Mouse (Mus musculus): ENCODE measurements around the gene Cst9. TPM values are rescaled to one million over a fixed set of nuclear protein-coding genes. Genes with fewer than 3 reads are reported as not detected.

Cst9 gene
- not detected in 2 replicates for polyA plus RNA-seq (2016; fragmentation: Nextera tagmentation; extraction: Ambion mirVana)

DNA sequence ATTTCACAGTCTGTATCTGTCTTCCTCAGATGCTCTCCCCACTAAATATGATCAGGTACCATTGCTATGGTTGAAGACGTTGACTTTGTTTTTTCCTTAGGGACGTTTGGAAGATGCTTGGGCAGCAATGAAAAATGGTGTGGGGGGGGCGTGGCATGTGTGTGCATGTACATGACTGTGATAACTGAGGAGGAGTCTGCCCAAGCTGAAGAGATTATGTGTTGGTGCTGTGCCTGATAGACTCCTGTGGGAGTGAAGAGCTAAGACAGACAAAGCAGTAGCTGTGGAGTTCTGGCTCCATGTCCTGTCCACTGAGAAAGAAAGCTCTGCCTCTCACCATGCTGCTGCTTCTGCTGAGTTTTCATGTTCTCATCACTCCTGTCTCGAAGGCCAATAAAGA is at the start of gene Cst9:
Cst9 (plus strand) TSS at position 236 of the 400 bp plus-strand sequence.
- no peak for ATAC-seq (ENCODE audit: insufficient number of reproducible peaks, insufficient read depth, low FRiP score, low TSS enrichment)

DNA sequence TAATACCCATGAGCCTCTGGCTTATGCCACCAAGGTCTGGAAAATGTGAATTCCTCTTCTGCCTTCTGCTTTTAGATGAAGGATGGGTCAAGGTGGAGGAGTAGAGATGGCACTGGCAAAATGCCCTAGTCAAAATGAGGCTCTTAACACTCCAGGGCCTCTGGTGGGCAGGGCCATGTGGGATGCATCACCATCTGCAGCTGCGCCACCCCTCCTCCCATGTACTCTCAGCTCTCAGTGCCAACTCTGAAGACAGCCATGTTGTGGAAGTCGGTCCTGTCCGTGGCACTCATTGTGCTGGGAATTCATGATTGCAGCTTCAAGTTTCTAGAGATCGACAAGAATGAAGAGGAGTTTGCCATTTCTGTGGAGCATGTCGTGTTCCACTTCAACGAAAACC is 45.8 kb upstream of the Cst9 start, which contains the start of gene Cst12:
Cst12 (plus strand) TSS at position 220 of the 400 bp plus-strand sequence.
- no peak within 1 kb of the TSS for H3K9ac ChIP-seq
- no peaks in the 10 kb centered on the region for H3K4me1 ChIP-seq
- no peak within 1 kb of the TSS for H3K4me3 ChIP-seq
- no peak within 1 kb of the TSS for H3K27ac ChIP-seq
- no peak for ATAC-seq (ENCODE audit: insufficient number of reproducible peaks, insufficient read depth, low FRiP score, low TSS enrichment)
- WGBS: 92% methylated on average over 6 of the region's 6 CpGs
- H3K27me3 ChIP-seq: no peaks in the 10 kb centered on the region
- no peak within 1 kb of the TSS for H3K4me2 ChIP-seq (replicated peaks)
- H3K36me3 ChIP-seq: no peaks in the 10 kb centered on the region
- H3K9me3 ChIP-seq: no peaks in the 10 kb centered on the region

More for the DNA sequence above, at the start of gene Cst9:
- no peaks in the 10 kb centered on the region for H3K4me1 ChIP-seq
- H3K9me3 ChIP-seq: no peaks in the 10 kb centered on the region
- H3K27me3 ChIP-seq: no peaks in the 10 kb centered on the region
- no peak within 1 kb of the TSS for H3K9ac ChIP-seq
- 69% methylated on average over 4 of the region's 4 CpGs for WGBS
- no peak within 1 kb of the TSS for H3K27ac ChIP-seq
- H3K4me2 ChIP-seq (replicated peaks): no peak within 1 kb of the TSS
- no peaks in the 10 kb centered on the region for H3K36me3 ChIP-seq
- no peak within 1 kb of the TSS for H3K4me3 ChIP-seq

GRCm38 (mm10) chr2:148798485-148798884 is 36.5 kb upstream of the Cst9 start, which contains the start of gene Cst8:
Gene Cst8, plus strand, starts transcription at chr2:148798785.
- Histone ChIP-seq H3K4me2 (replicated peaks) (no peak within 1 kb of the TSS), H3K4me3 (no peak within 1 kb of the TSS), H3K9ac (no peak within 1 kb of the TSS), H3K4me1 (no peaks in the 10 kb centered on the region), H3K36me3 (no peaks in the 10 kb centered on the region), H3K27me3 (no peaks in the 10 kb centered on the region), H3K9me3 (no peaks in the 10 kb centered on the region), H3K27ac (no peak within 1 kb of the TSS)
- WGBS: 69% methylated on average over 1 of the region's 1 CpGs
- ATAC-seq (ENCODE audit: insufficient number of reproducible peaks, insufficient read depth, low FRiP score, low TSS enrichment): no peak

- H3K9ac ChIP-seq: no peak overlapping the region
- H3K27me3 ChIP-seq: no peaks in the 10 kb centered on the region
- H3K9me3 ChIP-seq: no peaks in the 10 kb centered on the region
- no peak overlapping the region for H3K27ac ChIP-seq
- H3K4me2 ChIP-seq (replicated peaks): no peak overlapping the region
- H3K4me1 ChIP-seq: no peaks in the 10 kb centered on the region
- no peaks in the 10 kb centered on the region for H3K36me3 ChIP-seq
- 63% methylated on average over 3 of the region's 3 CpGs for WGBS
- H3K4me3 ChIP-seq: no peak overlapping the region
- ATAC-seq (ENCODE audit: insufficient number of reproducible peaks, insufficient read depth, low FRiP score, low TSS enrichment): no peak
Observed at GRCm38 (mm10) chr2:148801491-148801921, 33.4 kb upstream of the Cst9 start.

- no peaks in the 10 kb centered on the region for H3K4me1 ChIP-seq
- H3K9ac ChIP-seq: no peak overlapping the region
- H3K9me3 ChIP-seq: no peaks in the 10 kb centered on the region
- no peak overlapping the region for H3K4me2 ChIP-seq (replicated peaks)
- H3K27ac ChIP-seq: no peak overlapping the region
- no peaks in the 10 kb centered on the region for H3K36me3 ChIP-seq
- WGBS: 78% methylated on average over 6 of the region's 6 CpGs
- no peak overlapping the region for H3K4me3 ChIP-seq
- ATAC-seq (ENCODE audit: insufficient number of reproducible peaks, insufficient read depth, low FRiP score, low TSS enrichment): no peak
- H3K27me3 ChIP-seq: no peaks in the 10 kb centered on the region
Observed at GRCm38 (mm10) chr2:148806696-148807095, 28.3 kb upstream of the Cst9 start.

DNA sequence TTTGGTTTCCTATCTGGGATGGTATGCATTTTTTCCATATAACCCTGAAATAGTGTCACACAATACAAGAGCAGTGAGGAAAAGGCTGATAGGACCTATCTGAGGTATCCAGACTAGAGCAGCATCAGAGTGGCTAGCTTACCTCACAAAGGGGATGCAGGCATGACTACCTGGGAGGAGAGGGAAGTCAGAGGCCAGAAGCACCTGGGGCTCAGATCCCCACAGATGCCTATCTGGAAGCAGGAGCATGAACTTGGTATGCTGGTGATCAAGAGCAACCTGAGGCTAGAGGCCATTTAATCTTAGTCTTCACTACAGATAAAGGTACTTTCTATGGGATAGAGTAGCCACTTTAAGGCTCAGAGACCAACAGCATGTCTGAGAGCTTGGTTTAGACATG is 15.0 kb upstream of the Cst9 start, which contains the start of gene Cst13:
Cst13 (plus strand) TSS at position 173 of the 400 bp plus-strand sequence.
- Histone ChIP-seq H3K4me1 (no peaks in the 10 kb centered on the region), H3K36me3 (no peaks in the 10 kb centered on the region), H3K4me2 (replicated peaks) (no peak within 1 kb of the TSS), H3K9me3 (no peaks in the 10 kb centered on the region), H3K27me3 (no peaks in the 10 kb centered on the region), H3K4me3 (no peak within 1 kb of the TSS), H3K9ac (no peak within 1 kb of the TSS), H3K27ac (no peak within 1 kb of the TSS)
- ATAC-seq (ENCODE audit: insufficient number of reproducible peaks, insufficient read depth, low FRiP score, low TSS enrichment): no peak

- H3K27ac ChIP-seq: no peak overlapping the region
- H3K9me3 ChIP-seq: no peaks in the 10 kb centered on the region
- H3K4me2 ChIP-seq (replicated peaks): no peak overlapping the region
- no peaks in the 10 kb centered on the region for H3K36me3 ChIP-seq
- H3K4me1 ChIP-seq: no peaks in the 10 kb centered on the region
- ATAC-seq (ENCODE audit: insufficient number of reproducible peaks, insufficient read depth, low FRiP score, low TSS enrichment): no peak
- no peaks in the 10 kb centered on the region for H3K27me3 ChIP-seq
- WGBS: 64% methylated on average over 1 of the region's 1 CpGs
- no peak overlapping the region for H3K9ac ChIP-seq
- no peak overlapping the region for H3K4me3 ChIP-seq
Observed at GRCm38 (mm10) chr2:148825986-148826385, 9.0 kb upstream of the Cst9 start.

- Histone ChIP-seq H3K9ac (no peak overlapping the region), H3K4me3 (no peak overlapping the region), H3K27me3 (no peaks in the 10 kb centered on the region), H3K4me2 (replicated peaks) (no peak overlapping the region), H3K9me3 (no peaks in the 10 kb centered on the region), H3K36me3 (no peaks in the 10 kb centered on the region), H3K27ac (no peak overlapping the region), H3K4me1 (no peaks in the 10 kb centered on the region)
- WGBS: 85% methylated on average over 5 of the region's 5 CpGs
- no peak for ATAC-seq (ENCODE audit: insufficient number of reproducible peaks, insufficient read depth, low FRiP score, low TSS enrichment)
Observed at GRCm38 (mm10) chr2:148838075-148838777, 3.3 kb downstream of the Cst9 start.

DNA sequence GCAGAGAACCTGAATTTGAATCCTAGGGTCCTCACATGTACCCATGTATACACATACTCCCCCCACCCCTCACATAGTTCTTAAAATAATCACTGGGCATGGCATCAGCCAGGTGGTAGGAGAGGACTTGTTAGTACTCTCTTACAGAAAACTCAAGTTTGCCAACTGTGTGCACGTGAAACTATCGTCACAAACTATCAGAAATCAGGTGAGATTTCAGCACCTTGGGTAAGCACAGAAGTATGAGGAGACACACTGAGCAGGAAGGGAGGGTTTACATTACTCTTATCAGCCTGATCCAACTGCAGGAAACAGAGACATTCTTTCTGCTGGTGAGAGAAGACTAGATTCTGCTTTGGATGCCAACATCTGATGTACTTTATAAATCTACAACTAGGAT is 4.3 kb downstream of the Cst9 start:
- Histone ChIP-seq H3K4me2 (replicated peaks) (no peak overlapping the region), H3K27me3 (no peaks in the 10 kb centered on the region), H3K9ac (no peak overlapping the region), H3K4me1 (no peaks in the 10 kb centered on the region), H3K9me3 (no peaks in the 10 kb centered on the region), H3K4me3 (no peak overlapping the region), H3K27ac (no peak overlapping the region), H3K36me3 (no peaks in the 10 kb centered on the region)
- no peak for ATAC-seq (ENCODE audit: insufficient number of reproducible peaks, insufficient read depth, low FRiP score, low TSS enrichment)
- 83% methylated on average over 2 of the region's 2 CpGs for WGBS

GRCm38 (mm10) chr2:148851116-148851906 is 16.4 kb downstream of the Cst9 start:
- Histone ChIP-seq H3K9ac (no peak overlapping the region), H3K4me2 (replicated peaks) (no peak overlapping the region), H3K4me3 (no peak overlapping the region), H3K36me3 (no peaks in the 10 kb centered on the region), H3K27ac (no peak overlapping the region), H3K27me3 (no peaks in the 10 kb centered on the region), H3K4me1 (no peaks in the 10 kb centered on the region), H3K9me3 (no peaks in the 10 kb centered on the region)
- 0 out of 2 replicates have a peak, but pooled peaks have one; percentile 15 for ATAC-seq (ENCODE audit: insufficient number of reproducible peaks, insufficient read depth, low FRiP score, low TSS enrichment)
- WGBS: 38% methylated on average over 8 of the region's 8 CpGs

DNA sequence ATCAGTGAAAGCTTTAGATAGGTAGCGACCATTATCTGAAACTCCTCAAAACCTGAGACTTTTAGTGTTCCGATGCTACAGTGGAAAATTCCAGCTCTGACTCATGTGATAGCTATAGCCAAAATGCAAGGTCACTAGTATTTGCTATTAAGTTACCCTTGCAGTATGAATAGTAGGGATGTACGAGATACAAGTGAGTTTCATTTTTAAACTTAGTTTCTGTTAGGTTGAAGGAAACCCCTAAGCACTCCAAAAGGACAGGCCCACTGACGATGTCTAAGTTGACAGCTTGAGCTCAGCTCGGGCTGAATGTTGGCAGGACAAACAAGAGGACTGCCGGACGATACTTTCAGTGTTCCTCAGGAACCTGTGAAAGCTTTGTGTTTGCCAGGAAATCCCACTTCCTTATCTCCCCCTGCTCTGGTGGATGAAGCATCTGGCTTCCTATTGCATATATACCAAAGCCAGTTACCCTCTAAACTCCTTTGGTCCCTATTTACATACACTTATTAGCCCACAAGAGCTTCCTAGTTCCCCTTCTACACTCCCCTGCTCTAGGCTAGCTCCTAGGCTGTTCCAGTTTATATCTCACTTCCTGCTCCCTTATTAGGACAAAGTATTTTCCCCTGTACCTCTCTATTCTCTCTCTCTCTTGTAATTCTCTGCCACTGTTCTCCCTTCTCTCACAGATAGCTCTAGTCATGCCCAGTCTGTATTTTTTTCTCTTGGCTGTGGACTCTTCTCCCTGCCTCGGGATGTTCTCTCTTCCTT is 21.9 kb downstream of the Cst9 start:
- 76% methylated on average over 8 of the region's 8 CpGs for WGBS
- H3K4me1 ChIP-seq: no peaks in the 10 kb centered on the region
- H3K27ac ChIP-seq: no peak overlapping the region
- no peak overlapping the region for H3K9ac ChIP-seq
- no peak overlapping the region for H3K4me3 ChIP-seq
- no peak overlapping the region for H3K4me2 ChIP-seq (replicated peaks)
- H3K27me3 ChIP-seq: no peaks in the 10 kb centered on the region
- ATAC-seq (ENCODE audit: insufficient number of reproducible peaks, insufficient read depth, low FRiP score, low TSS enrichment): no peak
- H3K9me3 ChIP-seq: no peaks in the 10 kb centered on the region
- no peaks in the 10 kb centered on the region for H3K36me3 ChIP-seq

Measured in embryonic facial prominence, embryonic 12.5 days (tissue).